Comparison of ENCODE assay signal across 8 mouse cellular contexts in genomic region chr9:88240740-88241139, GRCm38 (mm10).
A peak's percentile ranks its signal among the peaks of the same experiment; 100 is the strongest.
DNase-seq lines count a peak whose midpoint lies in the region; ATAC-seq and TF ChIP-seq lines count a peak whose summit lies in the region.

No protein-coding gene starts in this region.

- no peaks in the 10 kb centered on the region for H3K9me3 ChIP-seq in liver, embryonic 11.5 days (ENCODE audit: control insufficient read depth, low read length)
- no peaks in the 10 kb centered on the region for H3K9me3 ChIP-seq in heart, postnatal 0 days (replicated peaks; ENCODE audit: control insufficient read depth, low read length)
- H3K9me3 ChIP-seq in liver, embryonic 13.5 days (replicated peaks): no peaks in the 10 kb centered on the region
- H3K9me3 ChIP-seq in stomach, embryonic 16.5 days (replicated peaks; ENCODE audit: control insufficient read depth, low read length): no peaks in the 10 kb centered on the region

- no peaks in the 10 kb centered on the region for H3K36me3 ChIP-seq in liver, embryonic 11.5 days (ENCODE audit: control insufficient read depth, insufficient read depth, low read length)
- no peaks in the 10 kb centered on the region for H3K36me3 ChIP-seq in heart, postnatal 0 days (replicated peaks; ENCODE audit: control insufficient read depth, insufficient read depth, low read length)
- H3K36me3 ChIP-seq in liver, embryonic 13.5 days: no peaks in the 10 kb centered on the region
- H3K36me3 ChIP-seq in stomach, embryonic 16.5 days (ENCODE audit: control insufficient read depth, insufficient read depth, low read length): no peaks in the 10 kb centered on the region

- no peak; the same call in 1 of the 2 replicates for ATAC-seq in liver, embryonic 11.5 days (replicated peaks; ENCODE audit: low FRiP score)
- peak; percentile 89 for ATAC-seq in heart, postnatal 0 days (ENCODE audit: insufficient read depth, low read depth)
- ATAC-seq in liver, embryonic 13.5 days (ENCODE audit: low read depth): 0 out of 2 replicates have a peak, but pooled peaks have one; percentile 18
- no peak for ATAC-seq in stomach, embryonic 16.5 days (ENCODE audit: insufficient read depth, low FRiP score)
- no peak for ATAC-seq in CD4-positive, CD25-positive, alpha-beta regulatory T cell, adult 4 months

- no peak for TF ChIP-seq EP300 in heart, postnatal 0 days (IDR thresholded peaks at IDR 0.05; ENCODE audit: low read depth)

- 26% methylated on average over 4 of the region's 4 CpGs for WGBS in liver, embryonic 11.5 days
- 16% methylated on average over 4 of the region's 4 CpGs for WGBS in heart, postnatal 0 days
- whole genome bisulfite sequencing in liver, embryonic 13.5 days (ENCODE audit: insufficient replicate concordance): 26% methylated on average over 4 of the region's 4 CpGs
- 18% methylated on average over 4 of the region's 4 CpGs for WGBS in stomach, embryonic 16.5 days

- H3K4me1 ChIP-seq in liver, embryonic 11.5 days (replicated peaks; ENCODE audit: control insufficient read depth, insufficient read depth, low read length): no peaks in the 10 kb centered on the region
- H3K4me1 ChIP-seq in heart, postnatal 0 days (ENCODE audit: control insufficient read depth, insufficient read depth): peaks cover 9% of the 10 kb centered on the region; the same call in 1 of the 2 replicates
- H3K4me1 ChIP-seq in liver, embryonic 13.5 days (replicated peaks): no peaks in the 10 kb centered on the region
- H3K4me1 ChIP-seq in stomach, embryonic 16.5 days (ENCODE audit: control insufficient read depth, insufficient read depth, low read length): no peaks in the 10 kb centered on the region

- H3K4me2 ChIP-seq in liver, embryonic 11.5 days: peak overlapping the region; percentile 69
- H3K4me2 ChIP-seq in heart, postnatal 0 days (ENCODE audit: low read depth, low read length): peak overlapping the region; percentile 61
- peak overlapping the region; percentile 53 for H3K4me2 ChIP-seq in liver, embryonic 13.5 days
- H3K4me2 ChIP-seq in stomach, embryonic 16.5 days (ENCODE audit: low read depth, low read length): peak overlapping the region; percentile 79

- H3K27me3 ChIP-seq in liver, embryonic 11.5 days (replicated peaks; ENCODE audit: control insufficient read depth, insufficient read depth, low read length): no peaks in the 10 kb centered on the region
- no peaks in the 10 kb centered on the region for H3K27me3 ChIP-seq in heart, postnatal 0 days (ENCODE audit: control insufficient read depth, insufficient read depth, low read length)
- no peaks in the 10 kb centered on the region for H3K27me3 ChIP-seq in liver, embryonic 13.5 days
- H3K27me3 ChIP-seq in stomach, embryonic 16.5 days (ENCODE audit: control insufficient read depth, insufficient read depth, low read length): no peaks in the 10 kb centered on the region

- no peak overlapping the region for H3K27ac ChIP-seq in liver, embryonic 11.5 days (ENCODE audit: low read depth, low read length)
- H3K27ac ChIP-seq in heart, postnatal 0 days (ENCODE audit: low read depth): peak overlapping the region; percentile 91
- H3K27ac ChIP-seq in liver, embryonic 13.5 days: no peak overlapping the region
- H3K27ac ChIP-seq in stomach, embryonic 16.5 days (ENCODE audit: low read length): no peak overlapping the region

- TF ChIP-seq CTCF in heart, postnatal 0 days (IDR thresholded peaks at IDR 0.05; ENCODE audit: low read depth): no peak

- DNase-seq in liver, embryonic 11.5 days (ENCODE audit: low spot score): no peak
- no peak for DNase-seq in liver
- DNase-seq in heart, postnatal 0 days (ENCODE audit: low spot score): peak; percentile 78
- DNase-seq in liver, embryonic 13.5 days: no peak
- DNase-seq in natural killer cell, adult 2 months (ENCODE audit: low spot score in 2 of 2): no peak
- DNase-seq in layer of hippocampus, adult 9-11 months: no peak

- no peak overlapping the region for H3K4me3 ChIP-seq in liver, embryonic 11.5 days (ENCODE audit: low read depth, low read length)
- no peak overlapping the region for H3K4me3 ChIP-seq in heart, postnatal 0 days (ENCODE audit: low read depth, low read length)
- peak overlapping the region; percentile 36; the same call in 1 of the 2 replicates for H3K4me3 ChIP-seq in liver, embryonic 13.5 days (replicated peaks)
- peak overlapping the region; percentile 46; the same call in 1 of the 2 replicates for H3K4me3 ChIP-seq in stomach, embryonic 16.5 days (replicated peaks; ENCODE audit: low read length)

- peak overlapping the region; percentile 57; the same call in 1 of the 2 replicates for H3K9ac ChIP-seq in liver, embryonic 11.5 days (ENCODE audit: low read depth, low read length)
- peak overlapping the region; percentile 52; the same call in 1 of the 2 replicates for H3K9ac ChIP-seq in heart, postnatal 0 days (replicated peaks; ENCODE audit: low read depth, low read length)
- H3K9ac ChIP-seq in liver, embryonic 13.5 days: no peak overlapping the region
- peak overlapping the region; percentile 68 for H3K9ac ChIP-seq in stomach, embryonic 16.5 days (ENCODE audit: low read length)

Comparison
In these comparisons a context has a peak if more than half of its experiments do, and no peak if none do; other contexts are left out.
1. ATAC-seq: peak in heart, postnatal 0 days (single experiment) and liver, embryonic 13.5 days (single experiment); none in liver, embryonic 11.5 days (single experiment), stomach, embryonic 16.5 days (single experiment) and CD4-positive, CD25-positive, alpha-beta regulatory T cell, adult 4 months (single experiment).
2. H3K4me3 ChIP-seq: peak in liver, embryonic 13.5 days (single experiment) and stomach, embryonic 16.5 days (single experiment); none in liver, embryonic 11.5 days (single experiment) and heart, postnatal 0 days (single experiment).
3. Peak in every context shown above with its lines, with median percentiles within 50 percentile points of each other: H3K4me2 ChIP-seq.